Mouse (Mus musculus): ENCODE data around the gene Cdh15. TPM values are rescaled to one million over a fixed set of nuclear protein-coding genes. Genes with fewer than 3 reads are reported as not detected.

Cdh15 gene
- polyA plus RNA-seq (2014; fragmentation: Nextera tagmentation; extraction: Ambion mirVana) = 0.42 and 0.67 TPM in 2 replicates

GRCm38 (mm10) chr8:122847829-122848561, at the start of gene Cdh15:
Gene Cdh15 (plus strand): TSS chr8:122847966.
- 10% methylated on average over 17 of the region's 18 CpGs for WGBS (ENCODE audit: insufficient replicate concordance)
- H3K9ac ChIP-seq (ENCODE audit: low read depth, low read length) = no peak within 1 kb of the TSS
- no peaks in the 10 kb centered on the region for H3K4me1 ChIP-seq (ENCODE audit: control insufficient read depth, insufficient read depth, low read length)
- H3K4me2 ChIP-seq = peak within 1 kb of the TSS; percentile 33
- H3K4me3 ChIP-seq (ENCODE audit: low read depth, low read length) = no peak within 1 kb of the TSS
- no peak within 1 kb of the TSS for H3K27ac ChIP-seq (ENCODE audit: low read depth, low read length)
- H3K27me3 ChIP-seq (ENCODE audit: control insufficient read depth, insufficient read depth, low read length) = peaks cover 19% of the 10 kb centered on the region
- H3K9me3 ChIP-seq (replicated peaks; ENCODE audit: control insufficient read depth, low read length) = no peaks in the 10 kb centered on the region
- H3K36me3 ChIP-seq (ENCODE audit: control insufficient read depth, insufficient read depth, low read length) = no peaks in the 10 kb centered on the region
- peak; percentile 79 for ATAC-seq (replicated peaks; ENCODE audit: insufficient number of reproducible peaks, low FRiP score, low TSS enrichment)

GRCm38 (mm10) chr8:122803906-122804761, 43.6 kb upstream of the Cdh15 start:
- H3K4me2 ChIP-seq = no peak overlapping the region
- no peak overlapping the region for H3K4me3 ChIP-seq (ENCODE audit: low read depth, low read length)
- no peaks in the 10 kb centered on the region for H3K4me1 ChIP-seq (ENCODE audit: control insufficient read depth, insufficient read depth, low read length)
- H3K36me3 ChIP-seq (ENCODE audit: control insufficient read depth, insufficient read depth, low read length) = no peaks in the 10 kb centered on the region
- H3K9ac ChIP-seq (ENCODE audit: low read depth, low read length) = no peak overlapping the region
- 51% methylated on average over 15 of the region's 15 CpGs for WGBS (ENCODE audit: insufficient replicate concordance)
- H3K9me3 ChIP-seq (replicated peaks; ENCODE audit: control insufficient read depth, low read length) = no peaks in the 10 kb centered on the region
- no peak for ATAC-seq (replicated peaks; ENCODE audit: insufficient number of reproducible peaks, low FRiP score, low TSS enrichment)
- no peaks in the 10 kb centered on the region for H3K27me3 ChIP-seq (ENCODE audit: control insufficient read depth, insufficient read depth, low read length)
- no peak overlapping the region for H3K27ac ChIP-seq (ENCODE audit: low read depth, low read length)

GRCm38 (mm10) chr8:122805349-122805748, 42.4 kb upstream of the Cdh15 start:
- H3K27ac ChIP-seq (ENCODE audit: low read depth, low read length) = no peak overlapping the region
- no peaks in the 10 kb centered on the region for H3K27me3 ChIP-seq (ENCODE audit: control insufficient read depth, insufficient read depth, low read length)
- H3K4me2 ChIP-seq = no peak overlapping the region
- no peak overlapping the region for H3K4me3 ChIP-seq (ENCODE audit: low read depth, low read length)
- H3K9ac ChIP-seq (ENCODE audit: low read depth, low read length) = no peak overlapping the region
- H3K36me3 ChIP-seq (ENCODE audit: control insufficient read depth, insufficient read depth, low read length) = no peaks in the 10 kb centered on the region
- no peak for ATAC-seq (replicated peaks; ENCODE audit: insufficient number of reproducible peaks, low FRiP score, low TSS enrichment)
- no peaks in the 10 kb centered on the region for H3K4me1 ChIP-seq (ENCODE audit: control insufficient read depth, insufficient read depth, low read length)
- no peaks in the 10 kb centered on the region for H3K9me3 ChIP-seq (replicated peaks; ENCODE audit: control insufficient read depth, low read length)
- WGBS (ENCODE audit: insufficient replicate concordance) = 64% methylated on average over 3 of the region's 3 CpGs

GRCm38 (mm10) chr8:122806956-122807538, 40.7 kb upstream of the Cdh15 start:
- Histone ChIP-seq H3K4me1 (ENCODE audit: control insufficient read depth, insufficient read depth, low read length) (no peaks in the 10 kb centered on the region), H3K36me3 (ENCODE audit: control insufficient read depth, insufficient read depth, low read length) (no peaks in the 10 kb centered on the region), H3K9me3 (replicated peaks; ENCODE audit: control insufficient read depth, low read length) (no peaks in the 10 kb centered on the region), H3K4me2 (no peak overlapping the region), H3K4me3 (ENCODE audit: low read depth, low read length) (no peak overlapping the region), H3K27ac (ENCODE audit: low read depth, low read length) (no peak overlapping the region), H3K27me3 (ENCODE audit: control insufficient read depth, insufficient read depth, low read length) (no peaks in the 10 kb centered on the region), H3K9ac (ENCODE audit: low read depth, low read length) (no peak overlapping the region)
- no peak for ATAC-seq (replicated peaks; ENCODE audit: insufficient number of reproducible peaks, low FRiP score, low TSS enrichment)
- 73% methylated on average over 7 of the region's 7 CpGs for WGBS (ENCODE audit: insufficient replicate concordance)

- Histone ChIP-seq H3K4me3 (ENCODE audit: low read depth, low read length) (no peak overlapping the region), H3K36me3 (ENCODE audit: control insufficient read depth, insufficient read depth, low read length) (no peaks in the 10 kb centered on the region), H3K9ac (ENCODE audit: low read depth, low read length) (no peak overlapping the region), H3K27ac (ENCODE audit: low read depth, low read length) (no peak overlapping the region), H3K4me2 (no peak overlapping the region), H3K9me3 (replicated peaks; ENCODE audit: control insufficient read depth, low read length) (no peaks in the 10 kb centered on the region), H3K4me1 (ENCODE audit: control insufficient read depth, insufficient read depth, low read length) (no peaks in the 10 kb centered on the region), H3K27me3 (ENCODE audit: control insufficient read depth, insufficient read depth, low read length) (no peaks in the 10 kb centered on the region)
- 85% methylated on average over 4 of the region's 4 CpGs for WGBS (ENCODE audit: insufficient replicate concordance)
- no peak for ATAC-seq (replicated peaks; ENCODE audit: insufficient number of reproducible peaks, low FRiP score, low TSS enrichment)
Observed at GRCm38 (mm10) chr8:122807907-122808306, 39.9 kb upstream of the Cdh15 start.

- no peaks in the 10 kb centered on the region for H3K9me3 ChIP-seq (replicated peaks; ENCODE audit: control insufficient read depth, low read length)
- 74% methylated on average over 8 of the region's 8 CpGs for WGBS (ENCODE audit: insufficient replicate concordance)
- H3K27ac ChIP-seq (ENCODE audit: low read depth, low read length) = no peak overlapping the region
- ATAC-seq (replicated peaks; ENCODE audit: insufficient number of reproducible peaks, low FRiP score, low TSS enrichment) = no peak
- H3K36me3 ChIP-seq (ENCODE audit: control insufficient read depth, insufficient read depth, low read length) = no peaks in the 10 kb centered on the region
- no peak overlapping the region for H3K4me2 ChIP-seq
- H3K27me3 ChIP-seq (ENCODE audit: control insufficient read depth, insufficient read depth, low read length) = no peaks in the 10 kb centered on the region
- H3K9ac ChIP-seq (ENCODE audit: low read depth, low read length) = no peak overlapping the region
- H3K4me3 ChIP-seq (ENCODE audit: low read depth, low read length) = no peak overlapping the region
- 0 out of 2 replicates have a peak, but pooled peaks cover 4% of the 10 kb centered on the region for H3K4me1 ChIP-seq (ENCODE audit: control insufficient read depth, insufficient read depth, low read length)
Observed at GRCm38 (mm10) chr8:122810376-122810775, 37.4 kb upstream of the Cdh15 start.

GRCm38 (mm10) chr8:122811870-122812494, 35.8 kb upstream of the Cdh15 start:
- 83% methylated on average over 16 of the region's 16 CpGs for WGBS (ENCODE audit: insufficient replicate concordance)
- H3K27me3 ChIP-seq (ENCODE audit: control insufficient read depth, insufficient read depth, low read length) = no peaks in the 10 kb centered on the region
- H3K36me3 ChIP-seq (ENCODE audit: control insufficient read depth, insufficient read depth, low read length) = no peaks in the 10 kb centered on the region
- H3K9me3 ChIP-seq (replicated peaks; ENCODE audit: control insufficient read depth, low read length) = no peaks in the 10 kb centered on the region
- H3K9ac ChIP-seq (ENCODE audit: low read depth, low read length) = no peak overlapping the region
- H3K4me3 ChIP-seq (ENCODE audit: low read depth, low read length) = no peak overlapping the region
- no peak overlapping the region for H3K4me2 ChIP-seq
- H3K4me1 ChIP-seq (ENCODE audit: control insufficient read depth, insufficient read depth, low read length) = 0 out of 2 replicates have a peak, but pooled peaks cover 4% of the 10 kb centered on the region
- no peak overlapping the region for H3K27ac ChIP-seq (ENCODE audit: low read depth, low read length)
- ATAC-seq (replicated peaks; ENCODE audit: insufficient number of reproducible peaks, low FRiP score, low TSS enrichment) = no peak

GRCm38 (mm10) chr8:122812610-122813250, 35.0 kb upstream of the Cdh15 start:
- Histone ChIP-seq H3K9me3 (replicated peaks; ENCODE audit: control insufficient read depth, low read length) (no peaks in the 10 kb centered on the region), H3K9ac (ENCODE audit: low read depth, low read length) (no peak overlapping the region), H3K4me2 (no peak overlapping the region), H3K27me3 (ENCODE audit: control insufficient read depth, insufficient read depth, low read length) (no peaks in the 10 kb centered on the region), H3K4me1 (ENCODE audit: control insufficient read depth, insufficient read depth, low read length) (0 out of 2 replicates have a peak, but pooled peaks cover 5% of the 10 kb centered on the region), H3K4me3 (ENCODE audit: low read depth, low read length) (no peak overlapping the region), H3K36me3 (ENCODE audit: control insufficient read depth, insufficient read depth, low read length) (no peaks in the 10 kb centered on the region), H3K27ac (ENCODE audit: low read depth, low read length) (no peak overlapping the region)
- whole genome bisulfite sequencing (ENCODE audit: insufficient replicate concordance) = 71% methylated on average over 14 of the region's 14 CpGs
- ATAC-seq (replicated peaks; ENCODE audit: insufficient number of reproducible peaks, low FRiP score, low TSS enrichment) = no peak
